ENCODE assay signal across 8 mouse cellular contexts in genomic region chr1:91297799-91298744, GRCm38 (mm10). TPM values are rescaled to one million over a fixed set of nuclear protein-coding genes. Genes with fewer than 3 reads are reported as not detected.
DNase-seq lines count a peak whose midpoint lies in the region; ATAC-seq and TF ChIP-seq lines count a peak whose summit lies in the region.

Gene Scly, plus strand, starts transcription at chr1:91298338.

- no peaks in the 10 kb centered on the region for H3K27me3 ChIP-seq in erythroblast, embryonic 14.5 days (ENCODE audit: control insufficient read depth)
- H3K27me3 ChIP-seq in heart, embryonic 11.5 days (ENCODE audit: control insufficient read depth, insufficient read depth, low read length): no peaks in the 10 kb centered on the region
- no peaks in the 10 kb centered on the region for H3K27me3 ChIP-seq in kidney, embryonic 16.5 days (ENCODE audit: insufficient read depth, low read length)
- no peaks in the 10 kb centered on the region for H3K27me3 ChIP-seq in liver, adult 2 months (ENCODE audit: control insufficient read depth, insufficient read depth, low read length)
- H3K27me3 ChIP-seq in myocyte (ENCODE audit: control insufficient read depth, insufficient read depth, insufficient read length): no peaks in the 10 kb centered on the region
- H3K27me3 ChIP-seq in splenic B cell, adult 2 months (ENCODE audit: control insufficient read depth, insufficient read depth, low read length, poor library complexity, severe bottlenecking): no peaks in the 10 kb centered on the region

- ATAC-seq in heart, embryonic 11.5 days (replicated peaks; ENCODE audit: insufficient number of reproducible peaks, low FRiP score, low TSS enrichment): peak; percentile 100
- peak; percentile 99 for ATAC-seq in kidney, embryonic 16.5 days (ENCODE audit: low FRiP score, low TSS enrichment)

- WGBS in heart, embryonic 11.5 days (ENCODE audit: insufficient replicate concordance): under 1% methylated on average over 61 of the region's 65 CpGs
- WGBS in kidney, embryonic 16.5 days: under 1% methylated on average over 65 of the region's 65 CpGs
- WGBS in liver, adult 2 months: under 1% methylated on average over 59 of the region's 65 CpGs

- peak within 1 kb of the TSS; percentile 74 for H3K4me2 ChIP-seq in heart, embryonic 11.5 days
- peak within 1 kb of the TSS; percentile 64 for H3K4me2 ChIP-seq in kidney, embryonic 16.5 days (replicated peaks; ENCODE audit: low read depth, low read length)
- peak within 1 kb of the TSS; percentile 87 for H3K4me2 ChIP-seq in myocyte (ENCODE audit: low read depth)

- H3K27ac ChIP-seq in heart, embryonic 11.5 days (ENCODE audit: low read depth, low read length): no peak within 1 kb of the TSS
- H3K27ac ChIP-seq in kidney, embryonic 16.5 days (ENCODE audit: low read length): 0 out of 2 replicates have a peak within 1 kb of the TSS, but pooled peaks have one; percentile 13
- H3K27ac ChIP-seq in liver, adult 2 months (replicated peaks; ENCODE audit: insufficient read depth, low read depth, low read length): peak within 1 kb of the TSS; percentile 90

- TF ChIP-seq POLR2A in brain, embryonic 14.5 days (IDR thresholded peaks at IDR 0.05; ENCODE audit: borderline replicate concordance, extremely low read depth, insufficient read depth, insufficient read length, poor library complexity, severe bottlenecking): peak; percentile 27; the same call in 1 of the 2 replicates
- TF ChIP-seq POLR2A in liver, adult 2 months (IDR thresholded peaks at IDR 0.05; ENCODE audit: extremely low read depth, insufficient read depth, low read length): peak; percentile 90
- TF ChIP-seq POLR2A in myocyte (IDR thresholded peaks at IDR 0.05; ENCODE audit: insufficient read length, low read depth): peak; percentile 77

- peak; percentile 91 to 94 for DNase-seq in B cell, adult 2 months
- peak; percentile 96 for DNase-seq in brain, embryonic 14.5 days (ENCODE audit: low read depth)
- peak; percentile 89 for DNase-seq in liver, adult 2 months (ENCODE audit: extremely low read depth, low read depth, low spot score)
- peak; percentile 94 for DNase-seq in splenic B cell, adult 2 months (ENCODE audit: low read depth, low spot score)

- TF ChIP-seq CTCF in brain, embryonic 14.5 days (IDR thresholded peaks at IDR 0.05; ENCODE audit: borderline replicate concordance, extremely low read depth, insufficient read depth, insufficient read length): no peak
- peak; percentile 21; the same call in 1 of the 2 replicates for TF ChIP-seq CTCF in liver, adult 2 months (IDR thresholded peaks at IDR 0.05; ENCODE audit: low read depth, low read length)

- peak within 1 kb of the TSS; percentile 33 for H3ac ChIP-seq in myocyte (ENCODE audit: control insufficient read depth, insufficient read length)

- H3K4me3 ChIP-seq in erythroblast, embryonic 14.5 days (replicated peaks): peak within 1 kb of the TSS; percentile 91
- H3K4me3 ChIP-seq in heart, embryonic 11.5 days (ENCODE audit: low read depth, low read length): peak within 1 kb of the TSS; percentile 95
- H3K4me3 ChIP-seq in kidney, embryonic 16.5 days (ENCODE audit: low read length): peak within 1 kb of the TSS; percentile 84
- peak within 1 kb of the TSS; percentile 95 for H3K4me3 ChIP-seq in liver, adult 2 months (ENCODE audit: insufficient read depth, low read depth, low read length)
- peak within 1 kb of the TSS; percentile 71 for H3K4me3 ChIP-seq in myocyte

- peak within 1 kb of the TSS; percentile 80 for H3K9ac ChIP-seq in heart, embryonic 11.5 days (ENCODE audit: low read depth, low read length)
- H3K9ac ChIP-seq in kidney, embryonic 16.5 days (replicated peaks; ENCODE audit: low read length): peak within 1 kb of the TSS; percentile 81
- peak within 1 kb of the TSS; percentile 96 for H3K9ac ChIP-seq in liver, adult 2 months (ENCODE audit: low read depth, low read length)

- H3K4me1 ChIP-seq in erythroblast, embryonic 14.5 days (ENCODE audit: control insufficient read depth): peaks cover 49% of the 10 kb centered on the region
- peaks cover 2% of the 10 kb centered on the region for H3K4me1 ChIP-seq in heart, embryonic 11.5 days (ENCODE audit: control insufficient read depth, insufficient read depth, low read length)
- peaks cover 33% of the 10 kb centered on the region for H3K4me1 ChIP-seq in kidney, embryonic 16.5 days (ENCODE audit: insufficient read depth, low read length)
- H3K4me1 ChIP-seq in liver, adult 2 months (ENCODE audit: control insufficient read depth, insufficient read depth, low read length): peaks cover 30% of the 10 kb centered on the region

- peaks cover 58% of the 10 kb centered on the region for H3K36me3 ChIP-seq in erythroblast, embryonic 14.5 days (ENCODE audit: control insufficient read depth)
- peaks cover 1% of the 10 kb centered on the region; the same call in 1 of the 2 replicates for H3K36me3 ChIP-seq in heart, embryonic 11.5 days (ENCODE audit: control insufficient read depth, insufficient read depth, low read length)
- no peaks in the 10 kb centered on the region for H3K36me3 ChIP-seq in kidney, embryonic 16.5 days (ENCODE audit: insufficient read depth, low read length)
- H3K36me3 ChIP-seq in liver, adult 2 months (ENCODE audit: control insufficient read depth, insufficient read depth, low read length): peaks cover 2% of the 10 kb centered on the region
- peaks cover 3% of the 10 kb centered on the region for H3K36me3 ChIP-seq in myocyte (ENCODE audit: control insufficient read depth, insufficient read depth)
- 0 out of 2 replicates have a peak, but pooled peaks cover 1% of the 10 kb centered on the region for H3K36me3 ChIP-seq in splenic B cell, adult 2 months (ENCODE audit: control insufficient read depth, insufficient read depth, low read length, poor library complexity, severe bottlenecking)

- peaks cover 5% of the 10 kb centered on the region; the same call in 1 of the 2 replicates for H3K79me2 ChIP-seq in liver, adult 2 months (ENCODE audit: control insufficient read depth, insufficient read depth, low read length)
- H3K79me2 ChIP-seq in myocyte (ENCODE audit: control insufficient read depth, insufficient read depth): no peaks in the 10 kb centered on the region

- H3K9me3 ChIP-seq in erythroblast, embryonic 14.5 days (ENCODE audit: control insufficient read depth, low read length): peaks cover 3% of the 10 kb centered on the region; the same call in 1 of the 2 replicates
- H3K9me3 ChIP-seq in heart, embryonic 11.5 days (replicated peaks; ENCODE audit: control insufficient read depth, low read length): no peaks in the 10 kb centered on the region
- H3K9me3 ChIP-seq in kidney, embryonic 16.5 days (ENCODE audit: low read length): no peaks in the 10 kb centered on the region

TF ChIP-seq in myocyte, 11 proteins besides CTCF, POLR2A, EP300 and RAD21:
- TF ChIP-seq E2F4 (IDR thresholded peaks at IDR 0.05; ENCODE audit: insufficient read depth) (no peak), REST (IDR thresholded peaks at IDR 0.05; ENCODE audit: insufficient read depth, insufficient read length) (no peak), SRF (IDR thresholded peaks at IDR 0.05; ENCODE audit: control insufficient read depth, insufficient read length, low read depth) (no peak), USF1 (IDR thresholded peaks at IDR 0.05; ENCODE audit: low read depth) (peak; percentile 89), POLR2AphosphoS2 (IDR thresholded peaks at IDR 0.05; ENCODE audit: insufficient read length, low read depth) (peak; percentile 86), MAX (IDR thresholded peaks at IDR 0.05; ENCODE audit: low read depth) (no peak), MYOD1 (IDR thresholded peaks at IDR 0.05; ENCODE audit: control insufficient read depth in 1 of 3, insufficient read length in 2 of 3, low read depth in 2 of 3) (peak in 1 of 3 experiments; percentile 51), MYOG (IDR thresholded peaks at IDR 0.05; ENCODE audit: control insufficient read depth in 1 of 3, insufficient read depth in 1 of 3, insufficient read length in 2 of 3, low read depth in 2 of 3) (peak in 1 of 3 experiments; percentile 7), CEBPB (IDR thresholded peaks at IDR 0.05; ENCODE audit: insufficient read depth, poor library complexity, severe bottlenecking) (no peak), TCF12 (IDR thresholded peaks at IDR 0.05; ENCODE audit: insufficient read depth, poor library complexity, severe bottlenecking) (no peak), TCF3 (IDR thresholded peaks at IDR 0.05; ENCODE audit: insufficient read length, low read depth) (no peak)
TF ChIP-seq in myocyte: peak in this region for 4.

RNA-seq across cellular contexts. Expression of gene Scly, which starts in this region (rescaled TPM):
- polyA plus RNA-seq in brain, embryonic 14.5 days (2012; rRNA removed): 11.9 and 12.7 TPM in 2 replicates
- 2.6 and 3.3 TPM in 2 replicates for polyA plus RNA-seq in erythroblast, embryonic 14.5 days (2012)
- polyA plus RNA-seq in heart, embryonic 11.5 days (2014; fragmentation: Nextera tagmentation; extraction: Ambion mirVana): 12.6 and 18.2 TPM in 2 replicates
- polyA plus RNA-seq in kidney, embryonic 16.5 days (2015; fragmentation: Nextera tagmentation; extraction: Ambion mirVana): 29.7 and 33.2 TPM in 2 replicates
- 50.4 and 52.2 TPM in 2 replicates for total RNA-seq in liver, adult 2 months (2014; rRNA removed)
- polyA plus RNA-seq in liver, adult 2 months (2012; rRNA removed): 106 and 110 TPM in 2 replicates
- polyA plus RNA-seq in myocyte (2012; fragmentation: generic; extraction: Trizol): 21.9 TPM

Comparison
In these comparisons a context has a peak if more than half of its experiments do, and no peak if none do; other contexts are left out.
1. POLR2A ChIP-seq: peak in every context shown above with its lines; median percentile 90 in liver, adult 2 months; 77 in myocyte; 27 in brain, embryonic 14.5 days.